Mouse (Mus musculus) retina, adult 2 months (tissue): ENCODE measurements around the gene Olfr183.
"Not testable (repeated sequence)": the region's sequence is repeated elsewhere in the genome, so short reads cannot be mapped to it uniquely, and the experiment has no call there.

Source experiments
- DNase-seq: peaks from one replicate; pipeline ENCODE4 v3.0.0-alpha.2; 2012; ENCODE audit warnings: low read depth, low spot score

The Olfr183 gene

GRCm38 (mm10) chr16:58995057-58995456 lies at the start of gene Olfr183:
Gene Olfr183 (plus strand): TSS chr16:58995357.
- no peak for DNase-seq

GRCm38 (mm10) chr16:59007146-59007545 lies 12.0 kb downstream of the Olfr183 start:
- no peak for DNase-seq

GRCm38 (mm10) chr16:59013357-59014018 lies 18.3 kb downstream of the Olfr183 start:
- no peak for DNase-seq

- DNase-seq = no peak
These were observed 35.0 kb downstream of the Olfr183 start, which contains the start of gene Olfr186 for GRCm38 (mm10) chr16:59030191-59030590. Gene Olfr186 (minus strand): TSS chr16:59030291.

- DNase-seq = no peak
These were observed 44.6 kb downstream of the Olfr183 start, which contains the start of gene Olfr187 for GRCm38 (mm10) chr16:59039710-59040109. Gene Olfr187 (minus strand): TSS chr16:59039767.

GRCm38 (mm10) chr16:59045835-59046234 lies 50.7 kb downstream of the Olfr183 start:
- DNase-seq = no peak

GRCm38 (mm10) chr16:59047579-59047978 lies 52.4 kb downstream of the Olfr183 start:
- no peak for DNase-seq

- no peak for DNase-seq
These were observed 53.7 kb downstream of the Olfr183 start for GRCm38 (mm10) chr16:59048860-59049259.

- not testable (repeated sequence) for DNase-seq
These were observed 54.1 kb downstream of the Olfr183 start for GRCm38 (mm10) chr16:59049286-59049685.
